Mouse (Mus musculus) embryonic facial prominence, embryonic 12.5 days (tissue): ENCODE results near the gene Slit3. TPM values are rescaled to one million over a fixed set of nuclear protein-coding genes. Genes with fewer than 3 reads are reported as not detected.

Experiments
- ATAC-seq: fragments of 200-750 bp; cut with Nextera tagmentation; 2 replicates; pipeline ENCODE4 v1.8.0; 2017; ENCODE audit not compliant: insufficient number of reproducible peaks, insufficient read depth, low FRiP score, low TSS enrichment
- H3K27ac ChIP-seq: fragments of 300-500 bp; sonication (generic); 2 replicates; pipeline ENCODE4 v1.5.1; 2016; ENCODE audit warnings: mild to moderate bottlenecking
- H3K27me3 ChIP-seq: fragments of 300-500 bp; sonication (generic); 2 replicates; pipeline ENCODE4 v1.6.1; 2016; ENCODE audit warnings: mild to moderate bottlenecking, moderate library complexity
- H3K36me3 ChIP-seq: fragments of 300-500 bp; sonication (generic); 2 replicates; pipeline ENCODE4 v1.6.1; 2016; ENCODE audit warnings: mild to moderate bottlenecking
- H3K4me1 ChIP-seq: fragments of 300-500 bp; sonication (generic); 2 replicates; pipeline ENCODE4 v1.6.1; 2016
- H3K4me2 ChIP-seq: fragments of 300-500 bp; sonication (generic); replicated peaks from 2 replicates; pipeline ENCODE4 v1.6.1; 2016; ENCODE audit warnings: mild to moderate bottlenecking, moderate library complexity
- H3K4me3 ChIP-seq: fragments of 300-500 bp; sonication (generic); 2 replicates; pipeline ENCODE4 v1.5.1; 2016; ENCODE audit warnings: mild to moderate bottlenecking
- H3K9ac ChIP-seq: fragments of 300-500 bp; sonication (generic); 2 replicates; pipeline ENCODE4 v1.6.1; 2016; ENCODE audit warnings: mild to moderate bottlenecking, moderate library complexity
- H3K9me3 ChIP-seq: fragments of 300-500 bp; sonication (generic); 2 replicates; pipeline ENCODE4 v1.6.1; 2016; ENCODE audit warnings: mild to moderate bottlenecking, moderate library complexity
- WGBS: fragments of 180-500 bp; shearing (Covaris S2); methylation state at CpG from one replicate; pipeline ENCODE4 v1.1.7; 2016; 5-methylcytosine and 5-hydroxymethylcytosine counted together
- polyA plus RNA-seq: library from polyadenylated mRNA; unstranded; fragments of >200 nt; fragmentation: Nextera tagmentation; extraction: Ambion mirVana; gene quantifications from 2 replicates; pipeline ENCODE4 v1.2.1, GENCODE M21; 2016

The Slit3 gene
- polyA plus RNA-seq, 1 experiment from 2014 or later = 33.5 TPM

GRCm38 (mm10) chr11:35556192-35556591 lies 435.2 kb downstream of the Slit3 start:
- no peaks in the 10 kb centered on the region for H3K27me3 ChIP-seq
- no peak overlapping the region for H3K27ac ChIP-seq
- no peak overlapping the region for H3K9ac ChIP-seq
- H3K4me1 ChIP-seq = peaks cover 19% of the 10 kb centered on the region; the same call in 1 of the 2 replicates
- H3K4me2 ChIP-seq = no peak overlapping the region
- WGBS = 58% methylated on average over 11 of the region's 11 CpGs
- no peaks in the 10 kb centered on the region for H3K9me3 ChIP-seq
- no peaks in the 10 kb centered on the region for H3K36me3 ChIP-seq
- ATAC-seq = no peak
- no peak overlapping the region for H3K4me3 ChIP-seq

GRCm38 (mm10) chr11:35557476-35557875 lies 436.5 kb downstream of the Slit3 start:
- Histone ChIP-seq H3K27me3 (no peaks in the 10 kb centered on the region), H3K27ac (no peak overlapping the region), H3K9me3 (no peaks in the 10 kb centered on the region), H3K9ac (no peak overlapping the region), H3K4me1 (peaks cover 19% of the 10 kb centered on the region; the same call in 1 of the 2 replicates), H3K4me3 (no peak overlapping the region), H3K36me3 (no peaks in the 10 kb centered on the region), H3K4me2 (no peak overlapping the region)
- no peak for ATAC-seq
- WGBS = 91% methylated on average over 8 of the region's 8 CpGs

DNA sequence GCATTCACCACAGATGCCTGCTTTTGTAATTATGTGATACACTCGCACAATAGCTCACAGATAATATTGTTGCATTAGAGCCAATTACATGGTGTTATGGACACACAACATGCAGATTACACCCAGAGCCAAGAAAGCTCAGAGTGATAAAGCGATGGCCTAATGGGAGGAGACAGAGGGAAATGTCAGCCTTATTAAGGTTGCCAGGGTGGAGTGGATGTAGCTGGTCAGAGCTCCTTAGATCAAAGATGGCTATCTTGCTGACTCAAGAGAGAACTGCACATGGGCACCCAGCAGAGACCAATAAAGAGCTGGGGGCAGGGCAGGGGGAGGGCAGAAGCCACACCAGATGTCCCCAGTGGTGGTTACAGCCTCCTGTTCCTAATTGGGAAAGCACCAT lies 437.3 kb downstream of the Slit3 start:
- Histone ChIP-seq H3K4me3 (no peak overlapping the region), H3K9me3 (no peaks in the 10 kb centered on the region), H3K27ac (no peak overlapping the region), H3K4me2 (no peak overlapping the region), H3K36me3 (no peaks in the 10 kb centered on the region), H3K9ac (no peak overlapping the region), H3K4me1 (peaks cover 19% of the 10 kb centered on the region; the same call in 1 of the 2 replicates), H3K27me3 (no peaks in the 10 kb centered on the region)
- ATAC-seq = no peak
- 83% methylated on average over 2 of the region's 2 CpGs for WGBS

DNA sequence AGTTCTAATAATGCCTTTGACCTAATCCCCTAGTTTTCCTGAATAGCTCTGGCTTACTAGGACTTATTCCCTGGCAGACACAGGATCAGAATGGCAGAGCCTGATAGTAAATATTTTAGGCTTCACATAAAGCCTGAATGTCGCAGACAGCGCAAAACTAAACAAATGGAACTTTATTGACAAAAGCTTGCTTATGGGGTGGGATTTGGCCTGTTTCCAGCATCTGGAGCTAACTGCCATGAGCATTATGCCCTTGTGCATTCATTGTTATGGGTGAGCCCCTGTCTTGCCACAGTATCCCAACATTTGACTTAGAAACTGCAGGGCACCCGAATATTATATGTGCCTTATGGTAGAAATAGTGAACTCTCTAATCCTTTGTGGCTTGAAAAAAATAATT lies 438.4 kb downstream of the Slit3 start:
- Histone ChIP-seq H3K4me3 (no peak overlapping the region), H3K4me2 (no peak overlapping the region), H3K27me3 (no peaks in the 10 kb centered on the region), H3K4me1 (peaks cover 15% of the 10 kb centered on the region; the same call in 1 of the 2 replicates), H3K9ac (no peak overlapping the region), H3K27ac (no peak overlapping the region), H3K36me3 (no peaks in the 10 kb centered on the region), H3K9me3 (no peaks in the 10 kb centered on the region)
- WGBS = 86% methylated on average over 3 of the region's 3 CpGs
- ATAC-seq = no peak

GRCm38 (mm10) chr11:35561760-35562159 lies 440.7 kb downstream of the Slit3 start:
- no peaks in the 10 kb centered on the region for H3K36me3 ChIP-seq
- 0 out of 2 replicates have a peak, but pooled peaks cover 6% of the 10 kb centered on the region for H3K4me1 ChIP-seq
- no peak for ATAC-seq
- H3K4me2 ChIP-seq = no peak overlapping the region
- no peaks in the 10 kb centered on the region for H3K9me3 ChIP-seq
- no peaks in the 10 kb centered on the region for H3K27me3 ChIP-seq
- 78% methylated on average over 9 of the region's 9 CpGs for WGBS
- H3K27ac ChIP-seq = no peak overlapping the region
- H3K9ac ChIP-seq = no peak overlapping the region
- no peak overlapping the region for H3K4me3 ChIP-seq

DNA sequence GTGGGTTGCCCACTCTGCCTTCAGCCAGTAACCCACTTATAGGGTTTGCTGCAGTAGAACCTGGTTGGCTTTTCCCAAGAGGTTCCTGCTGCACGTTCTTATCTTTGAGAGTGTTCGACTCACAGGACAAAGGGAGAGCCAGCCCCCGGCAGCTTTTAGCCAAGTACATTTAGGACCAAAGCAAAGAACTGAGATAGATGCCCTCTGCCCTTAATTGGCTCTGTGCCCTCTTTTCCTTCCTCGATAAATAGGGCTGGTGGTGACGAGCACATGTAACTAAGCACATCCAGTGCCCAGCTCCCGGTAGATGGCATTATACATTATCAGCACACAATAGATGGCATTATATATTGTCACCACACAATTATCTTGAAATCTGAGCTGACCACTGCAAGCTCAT lies 444.3 kb downstream of the Slit3 start:
- 73% methylated on average over 6 of the region's 6 CpGs for WGBS
- Histone ChIP-seq H3K4me3 (no peak overlapping the region), H3K9ac (no peak overlapping the region), H3K27me3 (no peaks in the 10 kb centered on the region), H3K36me3 (no peaks in the 10 kb centered on the region), H3K27ac (no peak overlapping the region), H3K4me1 (0 out of 2 replicates have a peak, but pooled peaks cover 4% of the 10 kb centered on the region), H3K9me3 (no peaks in the 10 kb centered on the region), H3K4me2 (no peak overlapping the region)
- no peak for ATAC-seq

DNA sequence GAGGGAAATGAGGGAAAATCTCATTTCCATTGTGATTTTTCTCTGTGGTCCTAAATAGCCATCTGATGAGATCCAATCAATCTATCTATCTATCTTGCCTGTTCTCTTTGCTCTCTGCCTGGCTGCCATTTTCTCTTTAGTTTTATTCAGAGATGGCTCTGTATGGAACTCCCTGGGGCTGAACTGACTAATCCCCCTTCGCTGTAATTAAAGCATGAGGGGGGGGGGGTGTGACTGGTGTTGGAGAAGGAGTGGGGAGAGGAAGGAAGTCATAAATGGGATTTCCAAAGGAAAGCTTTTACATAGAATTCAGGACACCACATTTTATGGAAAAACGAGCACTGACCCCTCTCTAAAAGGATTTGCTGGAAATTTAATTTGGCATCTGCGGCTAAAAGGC lies 445.7 kb downstream of the Slit3 start:
- Histone ChIP-seq H3K27me3 (no peaks in the 10 kb centered on the region), H3K9ac (no peak overlapping the region)

GRCm38 (mm10) chr11:35569126-35569916 lies 448.3 kb downstream of the Slit3 start:
- H3K4me3 ChIP-seq = no peak overlapping the region
- no peaks in the 10 kb centered on the region for H3K9me3 ChIP-seq
- no peaks in the 10 kb centered on the region for H3K4me1 ChIP-seq
- no peaks in the 10 kb centered on the region for H3K36me3 ChIP-seq
- no peak overlapping the region for H3K4me2 ChIP-seq
- no peaks in the 10 kb centered on the region for H3K27me3 ChIP-seq
- no peak overlapping the region for H3K27ac ChIP-seq
- no peak for ATAC-seq
- 82% methylated on average over 6 of the region's 6 CpGs for WGBS
- no peak overlapping the region for H3K9ac ChIP-seq

More for the DNA sequence above, 445.7 kb downstream of the Slit3 start:
- H3K9me3 ChIP-seq = no peaks in the 10 kb centered on the region
- ATAC-seq = no peak
- no peak overlapping the region for H3K27ac ChIP-seq
- WGBS = 55% methylated on average over 3 of the region's 3 CpGs
- no peak overlapping the region for H3K4me2 ChIP-seq
- no peaks in the 10 kb centered on the region for H3K4me1 ChIP-seq
- no peak overlapping the region for H3K4me3 ChIP-seq
- H3K36me3 ChIP-seq = no peaks in the 10 kb centered on the region

GRCm38 (mm10) chr11:35569957-35570356 lies 448.9 kb downstream of the Slit3 start:
- no peak for ATAC-seq
- WGBS = 85% methylated on average over 11 of the region's 11 CpGs
- Histone ChIP-seq H3K4me3 (no peak overlapping the region), H3K27ac (no peak overlapping the region), H3K36me3 (no peaks in the 10 kb centered on the region), H3K9ac (no peak overlapping the region), H3K4me2 (no peak overlapping the region), H3K4me1 (no peaks in the 10 kb centered on the region), H3K27me3 (no peaks in the 10 kb centered on the region), H3K9me3 (no peaks in the 10 kb centered on the region)

- Histone ChIP-seq H3K27ac (no peak overlapping the region), H3K4me2 (no peak overlapping the region), H3K9me3 (no peaks in the 10 kb centered on the region), H3K4me1 (no peaks in the 10 kb centered on the region), H3K27me3 (no peaks in the 10 kb centered on the region), H3K9ac (no peak overlapping the region), H3K4me3 (no peak overlapping the region), H3K36me3 (no peaks in the 10 kb centered on the region)
- 80% methylated on average over 3 of the region's 3 CpGs for WGBS
- no peak for ATAC-seq
Observed at GRCm38 (mm10) chr11:35571910-35572309, 450.9 kb downstream of the Slit3 start.

DNA sequence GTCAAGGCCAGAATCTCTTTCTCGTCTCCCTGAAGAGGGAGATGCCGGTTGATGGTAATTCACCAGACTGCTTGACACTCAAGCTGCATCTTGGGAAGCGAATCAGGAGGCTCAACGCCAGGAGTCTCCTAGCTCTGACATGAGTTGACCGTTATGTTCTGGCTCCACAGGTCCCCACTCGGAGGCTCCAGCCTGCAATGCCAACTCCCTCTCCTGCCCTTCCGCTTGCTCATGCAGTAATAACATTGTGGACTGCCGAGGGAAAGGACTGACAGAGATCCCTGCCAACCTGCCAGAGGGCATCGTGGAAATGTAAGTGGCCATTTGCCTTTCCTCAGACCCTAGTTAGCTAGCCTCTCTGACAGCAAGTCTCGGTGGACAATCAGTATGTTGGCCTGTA lies 457.8 kb downstream of the Slit3 start:
- 88% methylated on average over 10 of the region's 10 CpGs for WGBS
- H3K36me3 ChIP-seq = 0 out of 2 replicates have a peak, but pooled peaks cover 3% of the 10 kb centered on the region
- H3K27me3 ChIP-seq = no peaks in the 10 kb centered on the region
- H3K4me1 ChIP-seq = no peaks in the 10 kb centered on the region
- ATAC-seq = no peak
- H3K9me3 ChIP-seq = no peaks in the 10 kb centered on the region
- no peak overlapping the region for H3K9ac ChIP-seq
- no peak overlapping the region for H3K4me3 ChIP-seq
- no peak overlapping the region for H3K4me2 ChIP-seq
- H3K27ac ChIP-seq = no peak overlapping the region

- Histone ChIP-seq H3K27ac (no peak overlapping the region), H3K4me2 (no peak overlapping the region), H3K9ac (no peak overlapping the region), H3K27me3 (no peaks in the 10 kb centered on the region), H3K36me3 (0 out of 2 replicates have a peak, but pooled peaks cover 3% of the 10 kb centered on the region), H3K9me3 (no peaks in the 10 kb centered on the region), H3K4me1 (no peaks in the 10 kb centered on the region), H3K4me3 (no peak overlapping the region)
- ATAC-seq = no peak
- whole genome bisulfite sequencing = 81% methylated on average over 5 of the region's 5 CpGs
Observed at GRCm38 (mm10) chr11:35582591-35582990, 461.6 kb downstream of the Slit3 start.
